Mouse (Mus musculus) liver, postnatal 0 days (tissue): Measurements from ENCODE around the gene Sptlc2.

Experiments used
- CTCF ChIP-seq: sonication (generic); IDR thresholded peaks from 2 replicates; pipeline ENCODE4 v1.5.1; 2016; ENCODE audit warnings: antibody characterized with exemption, low read depth
- EP300 ChIP-seq: IDR thresholded peaks from 2 replicates; pipeline ENCODE4 v1.6.1; 2016; ENCODE audit warnings: antibody characterized with exemption, low read depth, mild to moderate bottlenecking

DNA sequence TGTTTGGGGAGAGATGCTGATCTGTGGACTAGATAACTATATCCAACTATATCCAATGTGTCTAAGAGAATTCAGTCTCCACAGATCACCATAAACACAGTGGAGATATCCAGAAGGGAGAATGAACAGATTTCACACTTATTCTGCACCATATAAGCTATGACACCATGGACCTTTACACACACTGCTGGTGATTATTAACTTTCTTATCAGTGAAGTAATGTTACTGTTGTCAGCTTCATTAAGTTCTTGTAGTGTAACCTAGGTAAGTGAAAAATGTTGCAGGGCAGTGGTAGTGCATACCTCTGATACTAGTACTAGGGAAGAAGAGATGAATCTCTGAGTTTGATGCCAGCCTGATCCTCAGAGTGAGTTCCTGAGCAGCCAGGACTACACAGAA, 20.1 kb downstream of the Sptlc2 start:
- TF ChIP-seq EP300 (no peak), CTCF (no peak)
